Mouse (Mus musculus): ENCODE results near the gene Il4i1. TPM values are rescaled to one million over a fixed set of nuclear protein-coding genes. Genes with fewer than 3 reads are reported as not detected.

Gene Il4i1
- polyA plus RNA-seq, 1 experiment from 2014 or later, result 0.52 TPM

DNA sequence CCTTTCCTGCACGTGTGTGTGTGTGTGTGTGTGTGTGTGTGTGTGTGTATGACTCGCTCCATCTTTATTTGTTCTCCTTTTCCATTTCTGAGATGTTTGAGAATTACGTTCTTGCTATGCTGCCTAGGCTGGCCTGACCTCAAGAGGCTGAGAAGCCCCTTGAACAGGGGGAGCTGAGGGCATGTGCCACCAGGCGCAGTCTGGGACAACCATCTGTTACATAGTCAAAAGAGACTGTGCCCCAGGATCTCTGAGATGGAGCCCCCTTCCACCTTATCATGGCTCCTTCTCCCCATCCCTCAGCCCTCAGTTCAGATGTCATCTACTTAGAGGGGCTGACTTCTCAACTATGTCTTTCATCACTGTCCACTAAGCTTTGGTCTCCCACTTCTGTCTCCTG lies 1.8 kb upstream of the Il4i1 start:
- Histone ChIP-seq H3K4me2 (ENCODE audit: low read depth, low read length) (no peak overlapping the region; the same call in 1 of the 2 replicates), H3K36me3 (replicated peaks; ENCODE audit: control insufficient read depth, insufficient read depth, low read depth, low read length) (no peaks in the 10 kb centered on the region), H3K27me3 (ENCODE audit: control insufficient read depth, insufficient read depth, low read length) (no peaks in the 10 kb centered on the region), H3K9me3 (replicated peaks; ENCODE audit: control insufficient read depth, low read length) (no peaks in the 10 kb centered on the region), H3K4me3 (ENCODE audit: low read depth, low read length) (no peak overlapping the region), H3K27ac (replicated peaks; ENCODE audit: low read depth, low read length) (no peak overlapping the region), H3K9ac (replicated peaks; ENCODE audit: low read length) (no peak overlapping the region), H3K4me1 (ENCODE audit: control insufficient read depth, insufficient read depth, low read length) (peaks cover 14% of the 10 kb centered on the region)
- DNase-seq (ENCODE audit: low spot score) (no peak), ATAC-seq (replicated peaks; ENCODE audit: insufficient number of reproducible peaks, low FRiP score, low TSS enrichment, low read depth) (no peak)
- 98% methylated on average over 4 of the region's 4 CpGs for WGBS

DNA sequence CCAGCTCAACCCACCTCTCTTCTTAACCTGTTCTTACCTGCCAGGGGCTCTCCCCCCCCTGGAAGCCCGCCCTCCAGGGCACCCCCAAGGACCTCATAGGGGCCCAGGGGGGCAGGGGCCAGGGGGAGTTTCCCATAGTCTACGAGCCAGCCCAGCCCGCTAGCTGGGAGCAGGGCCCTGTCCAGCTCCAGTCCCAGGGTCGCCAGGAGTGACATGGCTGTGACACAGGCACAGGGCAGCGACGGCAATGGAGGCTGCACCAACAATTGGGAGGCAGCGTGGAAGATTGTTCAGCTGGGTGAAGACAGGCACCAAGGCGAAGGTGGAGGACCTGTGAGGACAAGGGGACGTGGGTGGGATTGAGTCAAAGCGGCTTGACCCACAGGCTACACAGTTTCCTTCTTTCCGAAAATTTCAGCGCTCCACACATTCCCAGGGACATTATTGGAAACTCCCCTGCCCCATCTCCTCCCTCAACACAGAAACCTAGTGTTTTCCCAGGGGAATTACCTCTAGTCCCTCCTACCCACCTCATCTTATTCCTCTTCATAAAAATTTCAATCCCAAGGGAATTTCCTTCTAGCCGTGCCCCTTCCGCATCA lies 1.1 kb upstream of the Il4i1 start:
- Histone ChIP-seq H3K9me3 (replicated peaks; ENCODE audit: control insufficient read depth, low read length) (no peaks in the 10 kb centered on the region), H3K27ac (replicated peaks; ENCODE audit: low read depth, low read length) (peak overlapping the region; percentile 35; the same call in 1 of the 2 replicates), H3K4me1 (ENCODE audit: control insufficient read depth, insufficient read depth, low read length) (peaks cover 14% of the 10 kb centered on the region), H3K4me3 (ENCODE audit: low read depth, low read length) (peak overlapping the region; percentile 61), H3K36me3 (replicated peaks; ENCODE audit: control insufficient read depth, insufficient read depth, low read depth, low read length) (no peaks in the 10 kb centered on the region), H3K9ac (replicated peaks; ENCODE audit: low read length) (peak overlapping the region; percentile 58), H3K4me2 (ENCODE audit: low read depth, low read length) (peak overlapping the region; percentile 43), H3K27me3 (ENCODE audit: control insufficient read depth, insufficient read depth, low read length) (no peaks in the 10 kb centered on the region)
- 30% methylated on average over 14 of the region's 14 CpGs for WGBS
- DNase-seq (ENCODE audit: low spot score), result no peak
- ATAC-seq (replicated peaks; ENCODE audit: insufficient number of reproducible peaks, low FRiP score, low TSS enrichment, low read depth), result peak; percentile 1; the same call in 1 of the 2 replicates

DNA sequence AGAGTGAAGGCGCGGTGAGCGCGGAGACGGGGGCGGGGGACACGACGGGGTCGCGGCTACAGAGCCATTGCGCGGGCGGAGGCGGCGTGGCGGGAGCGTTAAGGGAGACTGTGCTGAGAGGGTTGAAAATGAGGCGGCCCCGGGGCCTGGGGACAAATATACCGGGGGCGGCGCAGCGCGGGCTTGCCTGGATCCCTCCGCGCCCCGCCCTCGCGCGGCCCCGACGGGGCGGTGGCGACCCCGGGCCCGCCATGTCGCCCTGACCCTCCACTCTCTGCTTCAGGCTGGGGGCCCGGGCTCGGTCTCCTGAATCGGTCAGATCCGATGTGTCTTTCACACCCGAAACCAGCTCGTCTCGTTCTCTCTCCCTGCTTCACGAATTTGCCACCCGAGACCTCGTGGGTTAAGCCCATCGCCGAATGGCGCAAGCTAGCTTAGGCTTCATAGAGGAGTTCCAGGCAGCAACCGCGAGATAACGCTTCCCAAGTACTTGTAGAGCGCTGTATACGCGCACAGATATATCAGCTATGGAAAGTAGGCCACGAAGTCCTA lies 359 bp downstream of the Il4i1 start, which contains the start of gene Atf5:
TSS of gene Atf5 (minus strand) at position 189 of the 552 bp plus-strand sequence.
- peaks cover 14% of the 10 kb centered on the region for H3K4me1 ChIP-seq (ENCODE audit: control insufficient read depth, insufficient read depth, low read length)
- H3K27me3 ChIP-seq (ENCODE audit: control insufficient read depth, insufficient read depth, low read length), result no peaks in the 10 kb centered on the region
- H3K36me3 ChIP-seq (replicated peaks; ENCODE audit: control insufficient read depth, insufficient read depth, low read depth, low read length), result no peaks in the 10 kb centered on the region
- peak within 1 kb of the TSS; percentile 98 for H3K9ac ChIP-seq (replicated peaks; ENCODE audit: low read length)
- peak within 1 kb of the TSS; percentile 61 for H3K4me3 ChIP-seq (ENCODE audit: low read depth, low read length)
- peak; percentile 22 for ATAC-seq (replicated peaks; ENCODE audit: insufficient number of reproducible peaks, low FRiP score, low TSS enrichment, low read depth)
- no peaks in the 10 kb centered on the region for H3K9me3 ChIP-seq (replicated peaks; ENCODE audit: control insufficient read depth, low read length)
- peak; percentile 66 for DNase-seq (ENCODE audit: low spot score)
- 0% methylated on average over 39 of the region's 57 CpGs for WGBS
- peak within 1 kb of the TSS; percentile 61 for H3K4me2 ChIP-seq (ENCODE audit: low read depth, low read length)
- H3K27ac ChIP-seq (replicated peaks; ENCODE audit: low read depth, low read length), result peak within 1 kb of the TSS; percentile 97

DNA sequence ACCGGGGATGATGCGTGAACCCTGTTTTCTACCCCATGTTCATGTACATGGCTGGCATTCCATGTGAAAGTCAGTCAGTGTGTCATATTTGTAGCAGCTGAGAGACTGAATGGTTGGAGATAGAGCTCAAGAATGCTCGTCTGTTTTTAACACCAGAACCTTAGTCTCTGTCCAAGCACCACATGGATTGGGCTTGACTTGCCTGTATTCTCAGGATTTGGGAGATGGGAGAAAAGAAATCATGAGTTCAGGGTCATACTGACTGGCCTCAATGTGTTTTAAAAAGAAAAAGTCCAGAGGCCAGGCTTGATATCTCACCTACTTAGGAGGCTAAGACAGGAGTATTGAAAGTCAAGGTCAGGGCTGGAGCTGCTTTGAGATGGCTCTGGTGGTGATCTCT lies 1.3 kb downstream of the Il4i1 start:
- H3K27ac ChIP-seq (replicated peaks; ENCODE audit: low read depth, low read length), result no peak overlapping the region
- H3K4me1 ChIP-seq (ENCODE audit: control insufficient read depth, insufficient read depth, low read length), result peaks cover 14% of the 10 kb centered on the region
- H3K27me3 ChIP-seq (ENCODE audit: control insufficient read depth, insufficient read depth, low read length), result no peaks in the 10 kb centered on the region
- DNase-seq (ENCODE audit: low spot score) (no peak), ATAC-seq (replicated peaks; ENCODE audit: insufficient number of reproducible peaks, low FRiP score, low TSS enrichment, low read depth) (no peak)
- peak overlapping the region; percentile 61 for H3K4me3 ChIP-seq (ENCODE audit: low read depth, low read length)
- no peaks in the 10 kb centered on the region for H3K36me3 ChIP-seq (replicated peaks; ENCODE audit: control insufficient read depth, insufficient read depth, low read depth, low read length)
- WGBS, result 37% methylated on average over 3 of the region's 3 CpGs
- peak overlapping the region; percentile 98 for H3K9ac ChIP-seq (replicated peaks; ENCODE audit: low read length)
- H3K4me2 ChIP-seq (ENCODE audit: low read depth, low read length), result peak overlapping the region; percentile 61
- H3K9me3 ChIP-seq (replicated peaks; ENCODE audit: control insufficient read depth, low read length), result no peaks in the 10 kb centered on the region

DNA sequence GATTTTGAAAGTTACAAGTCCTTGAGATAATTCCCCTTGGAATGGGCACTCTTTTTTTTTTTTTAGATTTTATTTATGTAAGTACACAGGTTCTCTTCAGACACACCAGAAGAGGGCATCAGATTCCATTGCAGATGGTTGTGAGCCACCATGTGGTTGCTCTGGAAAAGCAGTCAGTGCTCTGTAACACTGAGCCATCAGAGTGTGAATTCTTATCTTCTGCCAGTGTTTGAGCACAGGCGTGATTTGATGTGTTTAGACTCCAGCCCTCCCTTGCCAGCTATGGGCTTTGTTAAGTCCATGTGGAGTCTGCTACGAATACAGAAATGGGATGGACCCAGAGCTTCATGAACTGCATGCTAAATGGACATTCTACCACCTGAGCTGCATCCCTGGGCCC lies 2.0 kb downstream of the Il4i1 start:
- no peak for DNase-seq (ENCODE audit: low spot score)
- 55% methylated on average over 2 of the region's 2 CpGs for WGBS
- Histone ChIP-seq H3K9me3 (replicated peaks; ENCODE audit: control insufficient read depth, low read length) (no peaks in the 10 kb centered on the region), H3K27me3 (ENCODE audit: control insufficient read depth, insufficient read depth, low read length) (no peaks in the 10 kb centered on the region), H3K4me2 (ENCODE audit: low read depth, low read length) (peak overlapping the region; percentile 61), H3K27ac (replicated peaks; ENCODE audit: low read depth, low read length) (no peak overlapping the region), H3K4me3 (ENCODE audit: low read depth, low read length) (peak overlapping the region; percentile 61), H3K36me3 (replicated peaks; ENCODE audit: control insufficient read depth, insufficient read depth, low read depth, low read length) (no peaks in the 10 kb centered on the region), H3K4me1 (ENCODE audit: control insufficient read depth, insufficient read depth, low read length) (peaks cover 14% of the 10 kb centered on the region), H3K9ac (replicated peaks; ENCODE audit: low read length) (peak overlapping the region; percentile 98)
- ATAC-seq (replicated peaks; ENCODE audit: insufficient number of reproducible peaks, low FRiP score, low TSS enrichment, low read depth), result no peak

DNA sequence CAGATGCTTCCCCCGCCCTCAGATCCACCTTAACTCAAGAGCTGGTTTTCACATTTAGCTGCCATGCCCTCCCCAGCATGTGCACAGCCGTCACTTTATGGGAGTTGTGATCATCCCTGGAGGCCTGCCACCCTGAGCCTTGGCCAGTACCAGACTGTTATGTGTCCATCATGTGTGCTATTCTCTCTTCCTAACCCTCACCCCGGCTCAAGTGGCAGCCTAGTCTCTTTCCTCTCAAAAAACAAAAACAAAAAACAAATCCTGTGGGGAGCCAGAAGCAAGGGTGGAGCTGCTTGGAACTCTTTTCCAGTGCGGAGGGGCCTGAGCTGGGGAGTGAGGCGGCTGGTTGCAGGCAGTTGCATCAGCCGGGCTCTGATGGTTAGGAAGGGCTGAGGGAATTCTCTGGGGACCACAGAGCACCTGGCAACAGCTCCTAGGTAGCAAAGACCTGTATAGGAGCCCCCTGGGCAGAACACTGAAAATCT lies 2.6 kb downstream of the Il4i1 start:
- Histone ChIP-seq H3K27ac (replicated peaks; ENCODE audit: low read depth, low read length) (no peak overlapping the region), H3K9me3 (replicated peaks; ENCODE audit: control insufficient read depth, low read length) (no peaks in the 10 kb centered on the region), H3K4me1 (ENCODE audit: control insufficient read depth, insufficient read depth, low read length) (peaks cover 14% of the 10 kb centered on the region), H3K36me3 (replicated peaks; ENCODE audit: control insufficient read depth, insufficient read depth, low read depth, low read length) (no peaks in the 10 kb centered on the region), H3K27me3 (ENCODE audit: control insufficient read depth, insufficient read depth, low read length) (no peaks in the 10 kb centered on the region), H3K9ac (replicated peaks; ENCODE audit: low read length) (peak overlapping the region; percentile 22), H3K4me3 (ENCODE audit: low read depth, low read length) (peak overlapping the region; percentile 14), H3K4me2 (ENCODE audit: low read depth, low read length) (peak overlapping the region; percentile 61)
- DNase-seq (ENCODE audit: low spot score), result no peak
- no peak for ATAC-seq (replicated peaks; ENCODE audit: insufficient number of reproducible peaks, low FRiP score, low TSS enrichment, low read depth)
- 52% methylated on average over 6 of the region's 6 CpGs for WGBS

DNA sequence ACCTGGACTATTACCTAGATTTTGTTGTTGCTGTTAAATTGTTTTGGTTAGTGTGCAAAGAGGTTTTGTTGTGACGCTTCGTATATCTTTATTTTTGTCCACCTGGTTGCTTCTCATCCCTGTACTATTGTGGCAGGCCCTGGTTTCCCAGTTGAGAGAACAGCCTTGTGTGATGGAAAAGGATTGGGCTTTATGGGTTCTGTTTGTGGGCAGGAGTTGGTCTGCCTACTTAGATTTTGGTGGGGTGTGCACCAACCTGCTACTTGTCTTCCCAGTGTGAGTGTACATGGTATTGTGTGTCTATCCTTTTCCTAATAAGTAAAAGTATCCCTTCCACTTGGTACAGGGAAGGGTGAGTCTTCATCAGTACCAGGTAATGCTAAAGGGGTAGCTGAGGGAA lies 3.2 kb downstream of the Il4i1 start:
- no peaks in the 10 kb centered on the region for H3K36me3 ChIP-seq (replicated peaks; ENCODE audit: control insufficient read depth, insufficient read depth, low read depth, low read length)
- H3K4me2 ChIP-seq (ENCODE audit: low read depth, low read length), result no peak overlapping the region
- peaks cover 14% of the 10 kb centered on the region for H3K4me1 ChIP-seq (ENCODE audit: control insufficient read depth, insufficient read depth, low read length)

DNA sequence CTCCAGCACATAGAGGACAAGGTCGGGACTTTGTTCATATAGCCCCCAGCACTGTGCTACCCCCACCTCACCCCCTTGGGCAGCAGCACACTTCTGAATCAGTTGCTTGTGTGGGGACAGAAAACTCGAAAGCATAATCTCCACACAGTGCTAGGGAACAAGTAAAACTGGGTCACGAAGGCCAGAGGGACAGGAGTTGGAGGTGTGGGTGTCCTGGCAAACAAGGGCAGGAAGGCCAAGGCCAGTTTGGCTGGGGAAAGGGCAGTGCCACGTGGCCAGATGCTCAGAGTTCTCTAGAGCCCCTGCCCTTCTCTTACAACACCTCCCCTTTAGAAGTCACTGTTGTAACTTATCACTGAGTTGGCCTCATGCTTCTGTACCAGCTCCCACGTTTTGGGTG lies 3.7 kb downstream of the Il4i1 start:
- WGBS, result 57% methylated on average over 5 of the region's 5 CpGs
- Histone ChIP-seq H3K4me1 (ENCODE audit: control insufficient read depth, insufficient read depth, low read length) (peaks cover 13% of the 10 kb centered on the region), H3K27me3 (ENCODE audit: control insufficient read depth, insufficient read depth, low read length) (no peaks in the 10 kb centered on the region), H3K27ac (replicated peaks; ENCODE audit: low read depth, low read length) (no peak overlapping the region), H3K36me3 (replicated peaks; ENCODE audit: control insufficient read depth, insufficient read depth, low read depth, low read length) (no peaks in the 10 kb centered on the region), H3K4me2 (ENCODE audit: low read depth, low read length) (no peak overlapping the region), H3K4me3 (ENCODE audit: low read depth, low read length) (no peak overlapping the region), H3K9me3 (replicated peaks; ENCODE audit: control insufficient read depth, low read length) (no peaks in the 10 kb centered on the region), H3K9ac (replicated peaks; ENCODE audit: low read length) (no peak overlapping the region)
- DNase-seq (ENCODE audit: low spot score) (no peak), ATAC-seq (replicated peaks; ENCODE audit: insufficient number of reproducible peaks, low FRiP score, low TSS enrichment, low read depth) (no peak)

More for the DNA sequence above, 3.2 kb downstream of the Il4i1 start:
- Histone ChIP-seq H3K27ac (replicated peaks; ENCODE audit: low read depth, low read length) (no peak overlapping the region), H3K27me3 (ENCODE audit: control insufficient read depth, insufficient read depth, low read length) (no peaks in the 10 kb centered on the region), H3K4me3 (ENCODE audit: low read depth, low read length) (0 out of 2 replicates have a peak overlapping the region, but pooled peaks have one; percentile 14), H3K9ac (replicated peaks; ENCODE audit: low read length) (no peak overlapping the region; the same call in 1 of the 2 replicates), H3K9me3 (replicated peaks; ENCODE audit: control insufficient read depth, low read length) (no peaks in the 10 kb centered on the region)
- ATAC-seq (replicated peaks; ENCODE audit: insufficient number of reproducible peaks, low FRiP score, low TSS enrichment, low read depth) (no peak), DNase-seq (ENCODE audit: low spot score) (no peak)
- WGBS, result 94% methylated on average over 2 of the region's 2 CpGs
